Mouse (Mus musculus): ENCODE measurements around the gene Unc93a. TPM values are rescaled to one million over a fixed set of nuclear protein-coding genes. Genes with fewer than 3 reads are reported as not detected.
"Not testable (repeated sequence)": the region's sequence is repeated elsewhere in the genome, so short reads cannot be mapped to it uniquely, and the experiment has no call there.

Gene Unc93a
- total RNA-seq (2021), result under 1 TPM; 0.70 to 0.90 TPM
- long read RNA-seq, experiment 1, result 0 reads
- long read RNA-seq, experiment 2, result 0 reads

GRCm38 (mm10) chr17:13131710-13132109, at the start of gene Unc93a:
TSS of gene Unc93a (minus strand) at chr17:13131810.
- not testable (repeated sequence) for DNase-seq (ENCODE audit: low spot score in 2 of 2)

GRCm38 (mm10) chr17:13180491-13180890, 48.9 kb upstream of the Unc93a start:
- not testable (repeated sequence) for DNase-seq (ENCODE audit: low spot score in 2 of 2)

GRCm38 (mm10) chr17:13179021-13179420, 47.4 kb upstream of the Unc93a start:
- DNase-seq (ENCODE audit: low spot score in 2 of 2), result not testable (repeated sequence)

- DNase-seq (ENCODE audit: low spot score in 2 of 2), result not testable (repeated sequence)
Observed at GRCm38 (mm10) chr17:13177796-13178195, 46.2 kb upstream of the Unc93a start.

- not testable (repeated sequence) for DNase-seq (ENCODE audit: low spot score in 2 of 2)
Observed at GRCm38 (mm10) chr17:13175609-13176008, 44.0 kb upstream of the Unc93a start.

GRCm38 (mm10) chr17:13174029-13174428, 42.4 kb upstream of the Unc93a start:
- DNase-seq (ENCODE audit: low spot score in 2 of 2), result not testable (repeated sequence)

- DNase-seq (ENCODE audit: low spot score in 2 of 2), result not testable (repeated sequence)
Observed at GRCm38 (mm10) chr17:13173578-13173977, 42.0 kb upstream of the Unc93a start.

GRCm38 (mm10) chr17:13146128-13146527, 14.5 kb upstream of the Unc93a start:
- not testable (repeated sequence) for DNase-seq (ENCODE audit: low spot score in 2 of 2)

- not testable (repeated sequence) for DNase-seq (ENCODE audit: low spot score in 2 of 2)
Observed at GRCm38 (mm10) chr17:13144580-13145215, 13.1 kb upstream of the Unc93a start.

GRCm38 (mm10) chr17:13142665-13143064, 11.1 kb upstream of the Unc93a start:
- not testable (repeated sequence) for DNase-seq (ENCODE audit: low spot score in 2 of 2)

- not testable (repeated sequence) for DNase-seq (ENCODE audit: low spot score in 2 of 2)
Observed at GRCm38 (mm10) chr17:13135356-13135755, 3.7 kb upstream of the Unc93a start.

- DNase-seq (ENCODE audit: low spot score in 2 of 2), result not testable (repeated sequence)
Observed at GRCm38 (mm10) chr17:13132352-13132751, 742 bp upstream of the Unc93a start.

GRCm38 (mm10) chr17:13129737-13130465, 1.7 kb downstream of the Unc93a start:
- not testable (repeated sequence) for DNase-seq (ENCODE audit: low spot score in 2 of 2)

- not testable (repeated sequence) for DNase-seq (ENCODE audit: low spot score in 2 of 2)
Observed at GRCm38 (mm10) chr17:13129324-13129723, 2.3 kb downstream of the Unc93a start.

GRCm38 (mm10) chr17:13124241-13124640, 7.4 kb downstream of the Unc93a start:
- DNase-seq (ENCODE audit: low spot score in 2 of 2), result not testable (repeated sequence)

- not testable (repeated sequence) for DNase-seq (ENCODE audit: low spot score in 2 of 2)
Observed at GRCm38 (mm10) chr17:13123308-13124038, 8.1 kb downstream of the Unc93a start.

GRCm38 (mm10) chr17:13112504-13113291, 18.9 kb downstream of the Unc93a start:
- DNase-seq (ENCODE audit: low spot score in 2 of 2), result not testable (repeated sequence)

- not testable (repeated sequence) for DNase-seq (ENCODE audit: low spot score in 2 of 2)
Observed at GRCm38 (mm10) chr17:13106563-13106962, 25.0 kb downstream of the Unc93a start.

GRCm38 (mm10) chr17:13092960-13093359, 38.6 kb downstream of the Unc93a start:
- DNase-seq (ENCODE audit: low spot score in 2 of 2), result not testable (repeated sequence)

GRCm38 (mm10) chr17:13092100-13092764, 39.4 kb downstream of the Unc93a start:
- not testable (repeated sequence) for DNase-seq (ENCODE audit: low spot score in 2 of 2)
